Mouse (Mus musculus) liver, adult 2 months (tissue): ENCODE data around the gene Arhgef40.

Source experiments
- CTCF ChIP-seq: fragments of 200-500 bp; IDR thresholded peaks from 2 replicates; pipeline ENCODE4 v1.5.1; 2011; ENCODE audit warnings: low read depth, low read length, control low read depth
- POLR2A ChIP-seq: fragments of 200-500 bp; IDR thresholded peaks from 2 replicates; pipeline ENCODE4 v1.6.1; 2011; ENCODE audit warnings: low read length, control low read depth; ENCODE audit not compliant: insufficient read depth; ENCODE audit errors: extremely low read depth

GRCm38 (mm10) chr14:52045966-52046565 is 61.5 kb downstream of the Arhgef40 start:
- TF ChIP-seq CTCF (no peak), POLR2A (no peak)
